Mouse (Mus musculus) hematopoietic multipotent progenitor cell, adult 10-12 weeks (in vitro differentiated cells): ENCODE data around the gene Wdr53. TPM values are rescaled to one million over a fixed set of nuclear protein-coding genes. Genes with fewer than 3 reads are reported as not detected.

Experiments used
- polyA plus RNA-seq: library from polyadenylated mRNA; stranded (reverse); fragments of >175 nt; gene quantifications from 2 replicates; pipeline ENCODE4 v1.2.3, GENCODE M21; 2012; ENCODE audit warnings: low replicate concordance

Gene Wdr53
- polyA plus RNA-seq, result 8.7 and 11.7 TPM in 2 replicates

DNA sequence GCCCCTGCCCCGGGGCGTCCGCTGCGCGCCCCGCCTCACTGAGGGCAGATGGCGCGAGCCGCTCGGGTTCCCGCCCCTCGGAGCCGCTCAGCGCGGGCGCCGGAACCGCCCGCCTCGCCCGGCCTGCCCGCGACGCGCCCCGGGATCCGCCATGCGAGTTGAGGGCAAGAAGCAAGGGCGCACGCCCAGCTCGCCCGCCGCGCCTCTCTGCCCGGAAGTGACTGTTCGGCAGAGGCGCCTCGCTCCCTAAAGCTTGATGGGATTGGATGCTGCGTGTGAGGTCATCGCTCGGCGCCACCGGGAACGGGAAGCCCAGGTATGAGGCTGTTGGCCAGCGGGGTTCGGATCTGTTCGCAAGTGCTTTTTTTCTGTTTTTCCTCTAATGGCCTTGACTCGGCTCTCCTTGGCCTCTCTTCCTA is at the start of gene Wdr53, which contains the start of gene Fbxo45:
Gene Wdr53 (plus strand): TSS at position 276 of the 419 bp plus-strand sequence.
Gene Fbxo45 (minus strand): TSS at position 207 of the 419 bp plus-strand sequence.

DNA sequence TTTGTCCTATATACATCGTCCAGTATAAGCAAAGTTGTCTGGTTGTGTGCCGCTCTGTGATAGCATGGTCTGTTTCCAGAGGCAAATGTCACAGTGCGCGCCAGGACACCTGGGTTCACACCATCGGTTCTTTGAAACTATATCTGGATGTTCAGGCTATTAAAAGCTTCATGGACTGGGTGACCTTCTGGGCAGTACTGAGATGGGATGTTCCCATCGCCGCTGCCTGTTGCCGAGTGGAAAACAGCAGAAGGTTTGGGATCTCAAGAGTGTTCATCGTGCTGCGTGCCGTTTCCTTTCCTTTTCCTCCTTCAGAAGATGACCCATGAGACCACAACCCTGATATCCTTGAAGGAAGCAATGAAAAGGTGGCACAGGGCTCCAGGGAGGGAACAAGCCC is 24.3 kb downstream of the Wdr53 start, which contains the start of gene Smco1:
Gene Smco1 (plus strand): TSS at position 178 of the 400 bp plus-strand sequence.

DNA sequence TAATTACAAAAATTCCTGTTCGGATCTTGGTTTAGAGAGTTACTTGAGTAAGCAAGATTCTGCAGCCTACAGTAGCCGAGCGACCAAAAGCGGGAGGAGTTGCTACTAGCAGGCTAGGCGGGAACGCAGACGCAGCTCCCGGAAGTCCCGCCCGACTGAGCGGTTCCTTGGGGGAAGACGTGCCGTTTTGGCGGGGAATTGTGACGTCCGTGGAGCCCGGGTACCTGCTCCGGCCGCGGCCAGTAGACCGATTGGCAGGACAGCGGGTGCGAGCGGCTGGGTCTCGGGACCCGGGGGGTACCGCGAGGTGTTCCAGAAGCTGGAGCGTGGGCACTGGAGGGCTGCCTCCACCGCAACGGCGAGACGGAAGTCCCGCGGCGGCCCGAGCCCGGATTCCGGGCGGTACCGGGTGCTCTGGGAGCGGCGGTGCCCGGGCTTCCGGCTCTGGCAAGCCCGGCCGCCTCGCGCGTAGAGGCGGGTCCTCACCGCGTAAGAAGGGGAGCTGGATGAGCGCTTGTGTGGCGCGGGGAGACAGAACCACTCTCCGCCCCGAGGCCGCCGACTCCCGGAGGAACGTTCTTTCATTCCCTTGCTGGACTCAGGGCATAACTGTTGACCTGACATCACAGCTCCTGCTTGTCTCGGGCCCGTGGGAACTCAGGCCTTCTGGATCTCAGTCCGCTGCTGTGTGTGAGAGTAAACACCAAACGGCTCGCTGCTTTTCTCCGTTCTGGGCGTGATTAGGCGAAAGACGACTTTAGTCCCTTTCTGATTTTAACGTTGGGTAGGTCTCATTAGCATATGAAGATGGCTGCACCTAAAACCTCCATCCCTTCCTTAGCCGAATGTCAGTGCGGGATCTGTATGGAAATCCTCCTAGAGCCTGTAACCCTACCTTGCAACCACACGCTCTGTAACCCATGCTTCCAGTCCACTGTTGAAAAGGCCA is 30.6 kb downstream of the Wdr53 start, which contains the start of gene Rnf168:
Gene Rnf168 (plus strand): TSS at position 152 of the 949 bp plus-strand sequence.

Other genes starting within 250 kb of the Wdr53 start
- 3.4 and 3.7 TPM in 2 replicates for gene Senp5, start 243.9 kb upstream of the Wdr53 start, polyA plus RNA-seq
- 40.5 and 94.6 TPM in 2 replicates for gene Pak2, start 167.9 kb upstream of the Wdr53 start, polyA plus RNA-seq
- gene Pigx, start 147.5 kb upstream of the Wdr53 start, polyA plus RNA-seq, result 33.5 and 70.6 TPM in 2 replicates
- 4.6 and 10.7 TPM in 2 replicates for gene Cep19, start 147.4 kb upstream of the Wdr53 start, polyA plus RNA-seq
- gene Nrros, start 81.6 kb upstream of the Wdr53 start, polyA plus RNA-seq, result 175 and 488 TPM in 2 replicates
- 0.53 and 0.64 TPM in 2 replicates for gene Bex6, start 67.4 kb upstream of the Wdr53 start, polyA plus RNA-seq
- gene Fbxo45, start 69 bp upstream of the Wdr53 start, polyA plus RNA-seq, result 2.9 and 4.5 TPM in 2 replicates
- gene Smco1, start 24.2 kb downstream of the Wdr53 start, polyA plus RNA-seq, result not detected in 2 replicates
- 7.9 and 9.9 TPM in 2 replicates for gene Rnf168, start 30.2 kb downstream of the Wdr53 start, polyA plus RNA-seq
- 9.1 and 13.5 TPM in 2 replicates for gene Ubxn7, start 85.0 kb downstream of the Wdr53 start, polyA plus RNA-seq
- gene Tm4sf19, start 153.3 kb downstream of the Wdr53 start, polyA plus RNA-seq, result not detected in 2 replicates
- 0.52 and 1.8 TPM in 2 replicates for gene Tctex1d2, start 172.5 kb downstream of the Wdr53 start, polyA plus RNA-seq
- 5.0 and 18.5 TPM in 2 replicates for gene Pcyt1a, start 183.7 kb downstream of the Wdr53 start, polyA plus RNA-seq
- gene Slc51a, start 240.7 kb downstream of the Wdr53 start, polyA plus RNA-seq, result not detected in 2 replicates
- gene Zdhhc19, start 249.0 kb downstream of the Wdr53 start, polyA plus RNA-seq, result not detected in 2 replicates